Mouse (Mus musculus) retina, postnatal 1 day (tissue): ENCODE data around the gene Nfil3.

Experiments used
- DNase-seq: peaks from one replicate; pipeline ENCODE4 v3.0.0-alpha.2; 2012

The Nfil3 gene

GRCm38 (mm10) chr13:52929209-52930171 lies 51.4 kb downstream of the Nfil3 start, which contains the start of gene Auh:
Gene Auh, minus strand, starts transcription at chr13:52929681.
- peak; percentile 95 for DNase-seq

GRCm38 (mm10) chr13:52928392-52928791 lies 52.5 kb downstream of the Nfil3 start:
- DNase-seq: no peak

- DNase-seq: no peak
Measured at GRCm38 (mm10) chr13:52924457-52924856, 56.4 kb downstream of the Nfil3 start.

- no peak for DNase-seq
Measured at GRCm38 (mm10) chr13:52921966-52922365, 58.9 kb downstream of the Nfil3 start.

GRCm38 (mm10) chr13:52921065-52921825 lies 59.6 kb downstream of the Nfil3 start:
- no peak for DNase-seq

- DNase-seq: no peak
Measured at GRCm38 (mm10) chr13:52919790-52920352, 61.0 kb downstream of the Nfil3 start.

GRCm38 (mm10) chr13:52918333-52918732 lies 62.5 kb downstream of the Nfil3 start:
- DNase-seq: no peak
